Mouse (Mus musculus): ENCODE data around the gene Atp5g3. TPM values are rescaled to one million over a fixed set of nuclear protein-coding genes. Genes with fewer than 3 reads are reported as not detected.
A peak's percentile ranks its signal among the peaks of the same experiment; 100 is the strongest.

The Atp5g3 gene
- polyA plus RNA-seq, 1 experiment from 2014 or later, result 1,154 TPM

DNA sequence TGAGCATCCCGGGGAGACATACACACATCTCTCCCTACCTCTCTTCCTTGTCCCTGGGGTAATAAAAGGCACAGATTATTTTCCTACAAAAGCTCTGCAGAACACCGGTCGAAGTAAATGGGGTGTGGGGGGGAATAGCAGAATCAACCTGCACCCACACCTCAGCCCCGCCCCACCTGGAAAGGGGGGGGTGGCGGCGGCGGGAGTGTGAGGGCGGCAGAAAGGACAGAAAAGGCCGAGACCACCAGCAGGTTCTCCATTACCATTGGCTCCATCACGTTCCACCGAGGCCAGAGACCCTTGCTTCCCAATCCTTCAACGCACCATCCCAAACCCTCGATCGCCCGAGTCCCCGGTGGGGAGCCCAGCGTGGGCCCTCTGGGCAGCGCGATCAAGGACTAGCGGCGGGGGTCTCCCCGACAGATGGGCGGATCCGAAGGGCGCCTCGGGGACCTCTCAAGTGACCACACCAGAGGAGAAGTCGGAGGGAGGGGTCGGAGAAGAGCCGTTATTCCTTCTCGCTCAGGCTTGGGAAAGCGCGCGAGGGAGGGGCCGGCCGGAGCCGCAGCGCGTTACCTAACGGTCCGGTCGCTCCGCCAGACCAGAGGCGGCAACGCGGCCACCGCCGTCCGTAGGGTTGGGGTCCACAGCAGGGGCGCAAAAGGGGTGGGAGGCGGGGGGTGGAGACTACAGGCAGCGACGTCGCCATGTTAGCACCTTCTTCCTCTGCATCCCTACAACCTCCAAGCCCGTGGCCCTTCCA lies 19.2 kb downstream of the Atp5g3 start:
- Histone ChIP-seq H3K9me3 (ENCODE audit: control insufficient read depth, low read depth, low read length) (no peaks in the 10 kb centered on the region), H3K27ac (ENCODE audit: low read length) (peak overlapping the region; percentile 89), H3K27me3 (ENCODE audit: control insufficient read depth, insufficient read depth, low read length) (no peaks in the 10 kb centered on the region), H3K4me2 (replicated peaks; ENCODE audit: low read depth, low read length) (peak overlapping the region; percentile 61), H3K4me1 (ENCODE audit: control insufficient read depth, insufficient read depth, low read length) (0 out of 2 replicates have a peak, but pooled peaks cover 2% of the 10 kb centered on the region), H3K9ac (replicated peaks; ENCODE audit: low read depth, low read length) (peak overlapping the region; percentile 96), H3K4me3 (ENCODE audit: low read depth, low read length) (peak overlapping the region; percentile 99), H3K36me3 (ENCODE audit: control insufficient read depth, insufficient read depth, low read length) (no peaks in the 10 kb centered on the region)
- under 1% methylated on average over 47 of the region's 54 CpGs for WGBS
- ATAC-seq (ENCODE audit: insufficient number of reproducible peaks, insufficient read depth, low FRiP score, low read depth), result peak; percentile 24

DNA sequence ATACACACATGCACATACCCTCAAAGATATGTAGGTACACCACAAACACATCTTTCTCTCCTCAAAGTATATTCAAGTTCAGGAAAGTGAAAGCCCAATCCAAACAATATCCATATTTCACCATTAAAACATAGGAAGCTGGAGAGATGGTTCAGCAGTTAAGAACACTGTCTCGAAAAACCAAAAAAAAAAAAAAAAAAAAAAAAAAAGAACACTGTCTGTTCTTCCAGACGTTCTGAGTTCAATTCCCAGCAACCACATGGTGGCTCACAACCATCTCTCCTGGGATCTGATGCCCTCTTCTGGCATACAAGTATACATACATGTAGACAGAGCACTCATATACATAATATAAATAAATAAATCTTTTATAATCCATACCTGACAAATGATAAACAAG lies 25.1 kb downstream of the Atp5g3 start:
- Histone ChIP-seq H3K9ac (replicated peaks; ENCODE audit: low read depth, low read length) (no peak overlapping the region), H3K4me3 (ENCODE audit: low read depth, low read length) (no peak overlapping the region), H3K27ac (ENCODE audit: low read length) (no peak overlapping the region), H3K4me2 (replicated peaks; ENCODE audit: low read depth, low read length) (no peak overlapping the region), H3K27me3 (ENCODE audit: control insufficient read depth, insufficient read depth, low read length) (no peaks in the 10 kb centered on the region), H3K4me1 (ENCODE audit: control insufficient read depth, insufficient read depth, low read length) (no peaks in the 10 kb centered on the region), H3K9me3 (ENCODE audit: control insufficient read depth, low read depth, low read length) (no peaks in the 10 kb centered on the region), H3K36me3 (ENCODE audit: control insufficient read depth, insufficient read depth, low read length) (no peaks in the 10 kb centered on the region)
- no peak for ATAC-seq (ENCODE audit: insufficient number of reproducible peaks, insufficient read depth, low FRiP score, low read depth)
- WGBS, result 90% methylated on average over 2 of the region's 2 CpGs

DNA sequence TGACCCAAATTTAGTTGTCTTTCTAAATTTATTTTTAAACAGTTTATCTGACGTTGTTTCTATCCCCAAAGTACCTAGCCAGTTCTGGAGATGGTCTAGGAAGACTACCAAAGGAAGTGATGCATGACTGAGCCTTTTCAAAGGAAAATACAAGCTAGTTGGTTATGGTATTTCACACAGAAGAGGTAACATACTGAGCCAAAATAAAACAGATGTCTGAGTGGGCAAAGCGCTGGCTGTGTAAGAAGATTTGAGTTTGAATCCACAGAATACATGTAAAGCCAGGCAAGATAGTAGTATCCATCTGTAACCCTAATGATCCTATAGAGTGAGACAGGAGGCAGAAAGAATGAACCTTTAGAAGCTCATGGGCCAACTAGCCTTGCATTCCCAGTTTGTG lies 33.2 kb downstream of the Atp5g3 start:
- WGBS, result 89% methylated on average over 2 of the region's 2 CpGs
- no peaks in the 10 kb centered on the region for H3K4me1 ChIP-seq (ENCODE audit: control insufficient read depth, insufficient read depth, low read length)
- H3K27ac ChIP-seq (ENCODE audit: low read length), result no peak overlapping the region
- no peaks in the 10 kb centered on the region for H3K27me3 ChIP-seq (ENCODE audit: control insufficient read depth, insufficient read depth, low read length)
- H3K9ac ChIP-seq (replicated peaks; ENCODE audit: low read depth, low read length), result no peak overlapping the region
- no peak for ATAC-seq (ENCODE audit: insufficient number of reproducible peaks, insufficient read depth, low FRiP score, low read depth)
- peaks cover 13% of the 10 kb centered on the region for H3K36me3 ChIP-seq (ENCODE audit: control insufficient read depth, insufficient read depth, low read length)
- H3K9me3 ChIP-seq (ENCODE audit: control insufficient read depth, low read depth, low read length), result no peaks in the 10 kb centered on the region
- H3K4me3 ChIP-seq (ENCODE audit: low read depth, low read length), result no peak overlapping the region
- no peak overlapping the region for H3K4me2 ChIP-seq (replicated peaks; ENCODE audit: low read depth, low read length)

DNA sequence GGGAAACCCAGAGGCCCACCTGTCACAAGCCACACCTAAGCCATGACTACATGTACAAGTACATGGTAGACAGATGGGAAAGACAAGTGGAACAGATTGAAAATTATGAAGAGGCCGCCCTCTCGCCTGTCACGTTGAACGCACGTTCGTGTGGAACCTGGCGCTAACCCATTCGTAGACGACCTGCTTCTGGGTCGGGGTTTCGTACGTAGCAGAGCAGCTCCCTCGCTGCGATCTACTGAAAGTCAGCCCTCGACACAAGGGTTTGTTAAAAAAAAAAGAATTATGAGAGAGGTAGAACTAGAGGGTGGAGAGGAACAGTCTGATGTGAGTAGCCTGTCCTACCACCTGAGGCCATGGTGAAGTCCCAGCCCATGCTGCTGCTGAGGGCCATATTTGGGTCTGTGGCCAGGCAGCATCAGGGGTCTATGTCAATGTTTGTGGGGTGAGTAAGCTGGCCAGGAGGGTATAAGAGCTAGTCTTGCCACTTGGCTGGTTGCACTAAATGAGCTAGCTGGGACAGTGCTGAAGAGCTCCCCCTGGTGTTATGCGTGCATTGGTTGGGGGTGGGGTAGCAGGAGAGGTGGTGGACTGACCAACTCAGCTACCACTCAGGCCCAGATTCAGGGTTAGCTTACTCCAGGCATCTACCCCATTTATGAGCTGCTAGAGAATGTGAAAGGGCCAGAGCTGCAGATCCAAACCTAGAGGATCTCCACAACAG lies 43.2 kb downstream of the Atp5g3 start:
- H3K4me2 ChIP-seq (replicated peaks; ENCODE audit: low read depth, low read length), result no peak overlapping the region
- H3K4me1 ChIP-seq (ENCODE audit: control insufficient read depth, insufficient read depth, low read length), result 0 out of 2 replicates have a peak, but pooled peaks cover 2% of the 10 kb centered on the region
- ATAC-seq (ENCODE audit: insufficient number of reproducible peaks, insufficient read depth, low FRiP score, low read depth), result no peak
- H3K9ac ChIP-seq (replicated peaks; ENCODE audit: low read depth, low read length), result no peak overlapping the region
- 77% methylated on average over 16 of the region's 16 CpGs for WGBS
- no peak overlapping the region for H3K27ac ChIP-seq (ENCODE audit: low read length)
- no peaks in the 10 kb centered on the region for H3K9me3 ChIP-seq (ENCODE audit: control insufficient read depth, low read depth, low read length)
- no peaks in the 10 kb centered on the region for H3K27me3 ChIP-seq (ENCODE audit: control insufficient read depth, insufficient read depth, low read length)
- H3K4me3 ChIP-seq (ENCODE audit: low read depth, low read length), result no peak overlapping the region
- H3K36me3 ChIP-seq (ENCODE audit: control insufficient read depth, insufficient read depth, low read length), result peaks cover 6% of the 10 kb centered on the region; the same call in 1 of the 2 replicates

DNA sequence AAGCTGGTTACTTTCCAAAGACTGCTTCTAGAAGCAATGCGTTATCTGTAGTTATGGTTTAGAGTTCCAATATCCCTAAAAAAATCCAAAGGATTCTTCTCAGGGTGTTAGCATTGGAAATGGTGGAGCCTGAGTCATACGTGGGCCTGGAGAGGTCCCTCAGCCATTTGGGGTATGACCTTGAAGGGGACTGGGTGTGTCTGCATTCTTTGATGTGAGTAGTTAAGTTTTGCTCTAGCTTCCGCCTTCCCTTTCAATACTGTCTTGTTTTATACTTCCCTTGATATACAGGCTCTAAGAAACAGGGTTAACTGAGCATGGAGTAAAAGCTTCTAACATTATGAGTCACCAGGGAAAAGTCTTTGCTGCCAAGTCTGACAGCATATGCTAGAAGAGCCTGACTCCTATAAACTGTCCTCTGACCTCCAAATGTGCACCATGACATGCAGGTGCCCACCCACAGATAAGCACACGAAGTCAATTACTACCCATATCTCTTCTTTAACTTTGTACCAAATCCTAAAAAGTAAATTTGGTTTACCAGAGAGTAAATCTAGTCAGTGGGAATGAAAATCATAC lies 51.0 kb downstream of the Atp5g3 start:
- H3K9me3 ChIP-seq (ENCODE audit: control insufficient read depth, low read depth, low read length), result no peaks in the 10 kb centered on the region
- ATAC-seq (ENCODE audit: insufficient number of reproducible peaks, insufficient read depth, low FRiP score, low read depth), result no peak
- H3K9ac ChIP-seq (replicated peaks; ENCODE audit: low read depth, low read length), result no peak overlapping the region
- no peak overlapping the region for H3K27ac ChIP-seq (ENCODE audit: low read length)
- H3K36me3 ChIP-seq (ENCODE audit: control insufficient read depth, insufficient read depth, low read length), result 0 out of 2 replicates have a peak, but pooled peaks cover 2% of the 10 kb centered on the region
- H3K27me3 ChIP-seq (ENCODE audit: control insufficient read depth, insufficient read depth, low read length), result no peaks in the 10 kb centered on the region
- 75% methylated on average over 4 of the region's 4 CpGs for WGBS
- H3K4me2 ChIP-seq (replicated peaks; ENCODE audit: low read depth, low read length), result no peak overlapping the region
- H3K4me1 ChIP-seq (ENCODE audit: control insufficient read depth, insufficient read depth, low read length), result 0 out of 2 replicates have a peak, but pooled peaks cover 2% of the 10 kb centered on the region
- no peak overlapping the region for H3K4me3 ChIP-seq (ENCODE audit: low read depth, low read length)

Other genes starting within 250 kb of the Atp5g3 start
- gene Chn1, start 136.0 kb downstream of the Atp5g3 start, polyA plus RNA-seq (2014; fragmentation: Nextera tagmentation; extraction: Ambion mirVana), result 24.2 and 26.0 TPM in 2 replicates
- gene Atf2, start 18.7 kb downstream of the Atp5g3 start, polyA plus RNA-seq (2014; fragmentation: Nextera tagmentation; extraction: Ambion mirVana), result 85.1 and 86.7 TPM in 2 replicates

All from stomach, embryonic 14.5 days (tissue).